Mouse (Mus musculus) adrenal gland, postnatal 14 days (tissue): ENCODE data around the gene Cyp26a1. TPM values are rescaled to one million over a fixed set of nuclear protein-coding genes. Genes with fewer than 3 reads are reported as not detected.

Source experiments
- DNase-seq: peaks from one replicate; pipeline ENCODE4 v3.0.0; 2021; ENCODE audit warnings: mixed read lengths
- total RNA-seq: library from RNA; stranded (reverse); gene quantifications from 2 replicates; pipeline ENCODE4 v1.2.3, GENCODE M21; 2021

The Cyp26a1 gene
- total RNA-seq, 1 experiment from 2014 or later, result not detected

- DNase-seq, result no peak
Observed at GRCm38 (mm10) chr19:37698273-37699160, 919 bp downstream of the Cyp26a1 start.

DNA sequence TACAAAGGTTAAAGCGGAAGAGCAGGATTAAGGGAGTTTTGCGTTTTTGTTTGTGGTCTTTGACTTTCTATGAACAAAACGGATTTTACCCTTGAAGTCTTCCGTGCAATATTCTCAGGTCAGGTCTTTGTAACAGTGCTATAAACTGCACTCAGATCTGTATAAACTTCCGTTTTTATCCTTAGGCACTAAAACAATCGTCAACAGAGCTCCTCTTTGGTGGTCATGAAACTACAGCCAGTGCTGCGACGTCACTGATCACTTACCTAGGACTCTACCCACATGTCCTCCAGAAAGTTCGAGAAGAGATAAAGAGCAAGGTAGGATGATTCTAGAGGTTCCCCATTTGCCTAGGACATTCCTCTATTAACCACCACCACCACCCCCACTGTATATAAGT is 2.1 kb downstream of the Cyp26a1 start:
- no peak for DNase-seq

- DNase-seq, result peak; percentile 73
Observed at GRCm38 (mm10) chr19:37702377-37703076, 4.9 kb downstream of the Cyp26a1 start.

DNA sequence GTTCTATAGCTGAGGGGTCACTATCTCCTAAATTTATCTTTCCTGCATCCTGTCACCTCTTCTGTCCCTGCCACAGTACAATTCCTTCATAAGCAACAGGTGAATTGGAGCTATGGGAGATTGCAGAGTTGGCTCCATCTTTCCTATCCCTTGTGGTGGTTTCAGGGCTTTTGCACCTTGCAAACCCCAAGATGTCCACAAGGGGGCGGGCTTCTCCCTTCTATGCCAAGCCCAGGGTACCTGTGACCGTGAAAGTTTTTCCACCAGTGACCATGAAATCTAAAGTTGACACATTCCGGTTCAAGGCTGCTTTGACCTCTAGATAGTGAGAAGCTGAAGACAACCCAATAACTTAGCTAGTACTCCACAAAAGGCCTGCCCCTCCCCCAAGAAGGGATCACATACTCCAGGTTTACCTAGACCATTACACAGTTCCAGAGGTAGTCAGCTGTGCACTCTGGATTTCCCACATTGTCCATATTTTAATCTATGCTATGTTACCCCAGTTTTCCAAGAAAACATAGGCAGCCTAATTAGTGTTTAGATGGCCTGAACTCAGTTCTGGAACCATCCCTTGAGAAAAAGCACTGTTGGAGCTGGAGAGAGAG is 6.4 kb downstream of the Cyp26a1 start:
- peak; percentile 87 for DNase-seq

DNA sequence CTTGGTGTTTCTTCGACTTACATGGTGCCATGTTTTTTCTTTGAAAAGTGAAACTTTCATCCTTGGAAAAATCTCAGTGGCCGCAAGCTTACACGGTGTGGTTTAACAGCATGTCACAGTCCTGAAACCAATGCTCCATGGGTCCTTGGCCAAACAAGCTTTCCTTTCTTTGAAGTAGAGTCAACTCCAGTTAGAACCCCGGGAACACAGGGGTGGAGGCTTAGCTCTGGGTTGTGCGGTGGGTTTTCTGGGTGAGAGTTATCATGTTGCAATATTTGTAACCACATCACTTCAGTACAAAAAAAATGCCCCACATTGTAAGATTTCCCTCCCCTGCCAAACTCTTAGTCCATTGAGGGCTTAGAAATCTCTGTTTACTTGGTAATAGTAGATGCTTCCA is 8.1 kb downstream of the Cyp26a1 start:
- DNase-seq, result no peak

DNA sequence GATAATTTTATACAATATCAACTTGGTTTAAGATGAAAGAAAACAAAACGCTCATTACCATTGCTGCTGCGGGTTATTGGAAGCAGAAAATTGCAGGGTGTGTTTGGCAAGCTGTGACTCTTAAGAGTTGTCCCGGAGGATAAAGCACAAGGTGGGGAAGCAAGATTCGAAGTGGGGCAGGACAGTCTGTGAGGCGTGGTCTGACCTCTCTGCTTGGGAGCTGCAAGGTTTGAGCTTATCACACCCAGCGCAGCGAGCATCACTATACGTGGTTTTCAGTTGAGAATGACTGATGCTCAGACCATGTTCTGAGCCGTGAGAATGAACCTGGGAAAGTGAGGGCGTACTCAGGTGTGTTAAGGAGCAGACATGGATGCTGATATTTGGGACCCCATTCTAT is 17.1 kb downstream of the Cyp26a1 start:
- no peak for DNase-seq

DNA sequence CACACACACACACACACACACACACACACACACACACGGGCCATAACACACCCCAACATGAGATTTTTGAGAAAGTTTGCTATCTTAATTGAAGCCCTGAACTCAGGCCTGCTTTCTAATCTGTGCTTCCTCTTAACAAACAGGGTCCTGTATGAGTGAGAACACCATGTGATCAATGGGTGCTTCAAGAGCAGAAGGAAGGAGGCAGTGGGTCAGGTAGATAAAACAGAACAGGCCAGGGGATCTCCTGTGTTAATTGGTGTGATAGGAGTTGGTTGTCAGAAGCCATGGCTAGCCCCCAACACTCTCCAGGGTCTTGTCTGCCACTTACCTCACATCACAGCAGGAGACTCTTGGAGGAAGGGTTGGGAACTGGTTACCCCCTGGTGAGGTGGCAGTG is 18.4 kb downstream of the Cyp26a1 start:
- DNase-seq, result no peak

GRCm38 (mm10) chr19:37716524-37717175 is 19.1 kb downstream of the Cyp26a1 start:
- DNase-seq, result no peak

GRCm38 (mm10) chr19:37719166-37719565 is 21.6 kb downstream of the Cyp26a1 start:
- DNase-seq, result no peak

DNA sequence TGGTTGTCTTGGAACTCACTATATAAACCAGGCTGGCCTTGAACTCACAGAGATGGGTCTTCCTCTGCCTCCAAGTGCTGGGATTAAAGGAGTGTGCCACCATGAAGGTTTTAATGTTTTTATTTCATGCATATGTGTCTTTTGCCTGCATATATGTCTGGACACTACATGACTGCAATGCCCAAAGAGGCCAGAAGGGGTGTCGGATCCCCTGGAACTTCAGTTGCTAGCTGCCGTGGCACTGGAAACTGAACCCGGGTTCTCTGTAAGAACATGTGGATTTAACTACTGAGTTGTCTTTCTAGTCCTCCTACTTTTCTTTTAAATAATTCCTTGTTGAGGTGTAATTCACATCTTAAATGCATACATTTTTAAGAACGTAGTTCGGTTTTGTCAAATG is 27.0 kb downstream of the Cyp26a1 start:
- no peak for DNase-seq

DNA sequence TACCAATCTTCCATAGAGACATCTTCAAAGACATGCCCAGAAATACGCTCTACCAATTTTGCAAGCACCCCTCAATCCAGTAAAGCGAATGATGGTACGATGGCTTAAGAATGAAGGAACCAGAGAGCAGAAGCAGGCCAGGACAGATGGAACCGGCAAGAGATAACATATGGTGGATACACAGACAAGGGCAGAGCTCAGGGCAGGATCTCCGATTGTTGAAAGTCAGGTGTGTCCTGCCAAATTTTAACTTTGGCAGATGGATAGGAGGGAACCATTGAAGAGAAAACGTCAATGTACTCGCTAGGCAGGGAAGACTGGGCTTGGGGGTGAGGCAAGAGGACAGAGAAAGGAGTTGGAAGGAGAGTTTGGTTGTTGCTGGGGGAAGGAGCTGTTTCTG is 29.0 kb downstream of the Cyp26a1 start:
- DNase-seq, result no peak

- DNase-seq, result no peak
Observed at GRCm38 (mm10) chr19:37727366-37727765, 29.8 kb downstream of the Cyp26a1 start.

DNA sequence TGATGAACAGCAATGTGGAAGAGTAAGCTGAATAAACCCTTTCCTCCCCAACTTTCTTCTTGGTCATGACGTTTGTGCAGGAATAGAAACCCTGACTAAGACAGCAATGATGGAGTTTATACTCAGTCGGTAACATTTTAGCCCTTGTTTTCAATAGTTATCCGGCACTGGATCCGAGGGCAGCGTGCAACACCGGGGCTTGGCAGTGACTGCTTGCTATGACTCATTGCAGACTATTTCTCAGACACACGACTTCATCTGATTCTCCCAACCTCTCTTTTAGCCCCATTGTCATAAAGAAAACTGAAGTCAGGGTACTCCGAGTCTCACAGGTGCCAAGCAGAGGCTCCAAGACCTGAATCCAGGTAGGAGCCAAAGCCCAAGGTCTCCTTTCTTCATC is 37.8 kb downstream of the Cyp26a1 start:
- DNase-seq, result no peak

DNA sequence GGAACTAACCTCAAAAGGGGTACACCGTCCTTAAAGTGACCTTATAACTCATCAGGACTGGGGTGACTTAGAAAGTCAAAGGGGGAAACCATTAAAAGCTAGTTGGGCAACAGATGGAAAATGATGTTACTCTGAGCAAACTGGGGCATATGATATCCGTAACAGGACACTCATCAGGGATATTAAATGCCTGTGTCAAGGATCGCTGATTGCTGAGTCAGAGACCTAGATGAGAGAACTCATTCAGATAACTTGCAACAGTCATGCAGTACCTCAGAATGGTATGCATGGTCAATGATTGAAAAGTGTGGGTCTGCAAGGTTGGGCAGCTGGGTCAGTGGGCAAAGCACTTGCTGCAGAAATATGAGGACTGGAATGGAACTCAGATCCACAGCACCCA is 41.0 kb downstream of the Cyp26a1 start:
- no peak for DNase-seq

GRCm38 (mm10) chr19:37740043-37740442 is 42.4 kb downstream of the Cyp26a1 start:
- no peak for DNase-seq

Other genes starting within 250 kb of the Cyp26a1 start
- gene Exoc6, start 147.4 kb upstream of the Cyp26a1 start, total RNA-seq, result 22.5 and 26.9 TPM in 2 replicates
- gene Cyp26c1, start 12.2 kb upstream of the Cyp26a1 start, total RNA-seq, result 0.23 TPM in 1 of 2 replicates, not detected in the other